Mouse (Mus musculus) lung, adult 2 months (tissue): ENCODE data around the gene Grb2.

ENCODE experiments used
- CTCF ChIP-seq: fragments of 200-500 bp; IDR thresholded peaks from 2 replicates; pipeline ENCODE4 v1.5.1; 2011; ENCODE audit warnings: mild to moderate bottlenecking, low read length, control low read depth; ENCODE audit not compliant: insufficient read depth
- POLR2A ChIP-seq: fragments of 200-500 bp; IDR thresholded peaks from 2 replicates; pipeline ENCODE4 v1.6.1; 2011; ENCODE audit warnings: low read depth, mild to moderate bottlenecking, control low read depth, low read length, borderline replicate concordance; ENCODE audit errors: extremely low read depth

DNA sequence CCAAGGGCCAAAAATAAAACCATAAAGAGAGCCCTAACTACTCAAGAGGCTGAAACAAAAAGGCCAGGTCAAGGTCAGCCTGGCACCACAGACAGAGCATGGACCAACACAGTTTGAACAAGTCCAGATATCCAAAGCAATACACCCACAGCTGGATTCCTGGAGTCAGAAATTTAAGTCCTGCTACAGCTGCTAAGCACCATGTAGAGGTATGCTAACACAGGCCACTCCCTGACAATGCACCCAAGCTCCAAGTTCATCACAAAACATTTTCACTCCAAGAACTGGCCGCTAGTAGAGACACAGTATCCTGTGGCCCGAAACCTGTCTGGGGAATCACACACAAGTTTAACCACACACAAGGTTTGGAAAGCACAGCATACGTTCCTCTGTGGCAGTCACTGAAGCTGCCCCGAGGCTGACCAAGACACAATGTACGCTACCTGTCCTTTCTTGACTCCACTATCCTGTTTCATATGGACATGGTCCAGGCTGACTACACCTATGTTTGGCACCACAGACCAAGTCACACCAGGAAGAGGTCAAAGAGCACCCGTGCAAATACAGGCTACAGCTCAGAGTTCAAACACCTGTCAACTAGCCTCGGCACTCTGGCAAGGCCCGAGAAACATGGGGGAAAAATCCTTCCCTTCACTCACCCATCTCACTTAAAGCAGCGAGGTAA is 28.7 kb downstream of the Grb2 start:
- TF ChIP-seq CTCF (no peak), POLR2A (no peak)
